Mouse (Mus musculus): ENCODE results near the gene Mup7. TPM values are rescaled to one million over a fixed set of nuclear protein-coding genes. Genes with fewer than 3 reads are reported as not detected.
"Not testable (repeated sequence)": the region's sequence is repeated elsewhere in the genome, so short reads cannot be mapped to it uniquely, and the experiment has no call there.

Mup7 gene
- not detected in 2 replicates for polyA plus RNA-seq (2012; rRNA removed)

DNA sequence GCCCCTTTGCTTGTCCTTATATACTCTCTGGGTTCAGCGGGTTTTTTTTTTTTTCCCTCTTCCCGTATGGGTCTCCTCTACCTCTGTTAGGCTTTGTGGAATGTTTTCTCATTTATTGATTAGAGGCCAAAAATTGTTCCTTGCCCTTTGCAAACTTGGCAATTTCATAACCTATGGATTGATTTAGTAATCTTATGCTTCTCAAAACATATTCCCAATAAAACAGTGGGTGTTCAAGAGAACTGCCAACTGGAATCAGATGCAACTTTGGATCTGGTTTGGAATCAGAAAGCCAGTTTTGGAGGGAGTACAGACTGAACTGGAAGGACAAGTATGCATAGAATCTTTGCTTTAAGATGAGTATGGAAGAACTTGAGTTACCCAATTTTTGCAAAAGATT, at the start of gene Mup7:
Gene Mup7, minus strand, starts transcription at position 101 of the 400 bp plus-strand sequence.
- DNase-seq (ENCODE audit: low read depth): not testable (repeated sequence)

DNA sequence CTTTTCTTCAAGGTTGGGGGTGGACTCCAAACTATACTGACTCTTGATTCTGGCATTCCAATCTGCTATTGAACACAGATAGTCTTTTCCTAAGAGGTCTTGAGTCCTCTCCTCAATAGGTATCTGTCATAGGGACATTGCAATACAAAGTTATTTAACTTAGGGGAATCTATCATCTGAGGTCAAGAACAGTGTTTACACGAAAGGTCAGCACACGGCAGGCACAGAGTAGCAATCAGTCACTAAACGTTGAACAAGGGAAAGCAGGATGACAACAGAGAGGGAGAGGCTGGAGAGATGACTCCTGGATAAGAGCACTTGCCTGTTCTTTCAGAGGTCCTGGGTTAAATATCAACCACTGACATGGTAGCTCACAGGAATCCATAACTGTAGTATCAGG, 9.6 kb upstream of the Mup7 start:
- DNase-seq (ENCODE audit: low read depth): not testable (repeated sequence)

DNA sequence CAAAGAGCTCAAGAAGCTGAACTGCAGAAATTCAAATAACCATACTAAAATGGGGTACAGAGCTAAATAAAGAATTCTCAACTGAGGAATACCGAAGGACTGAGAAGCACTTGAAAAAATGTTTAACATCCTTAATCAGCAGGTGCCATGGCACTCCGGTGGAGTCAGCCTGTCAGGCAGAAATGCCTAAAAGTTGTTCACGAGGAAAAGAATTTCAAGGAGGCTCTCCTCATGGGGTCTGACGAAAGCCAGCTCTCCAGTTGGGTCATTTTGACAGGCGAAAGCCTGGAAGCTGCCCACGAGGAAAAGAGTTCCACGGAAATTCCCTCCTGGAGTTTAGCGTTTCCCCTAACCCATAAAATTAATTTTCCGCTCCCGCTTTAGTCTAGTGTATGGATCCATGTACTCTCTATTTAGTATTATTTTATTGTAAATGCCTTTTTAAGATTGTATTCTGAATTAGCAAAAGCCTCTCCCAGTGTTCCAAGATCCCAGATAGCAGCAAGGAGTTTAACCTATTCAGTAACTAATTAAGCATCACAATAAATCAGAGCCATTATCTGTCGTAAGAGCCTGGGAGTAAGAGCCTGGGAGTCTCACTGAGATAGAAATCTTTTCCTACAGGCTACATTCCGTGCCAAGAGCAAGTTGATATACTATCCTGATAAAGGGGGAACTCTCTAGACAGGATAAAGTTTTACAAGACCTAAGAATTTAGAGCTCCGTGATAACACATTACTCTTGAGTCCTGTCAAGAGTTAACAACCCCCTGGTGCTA, 40.8 kb downstream of the Mup7 start:
- DNase-seq (ENCODE audit: low read depth): not testable (repeated sequence)

GRCm38 (mm10) chr4:60020141-60020540, 50.1 kb downstream of the Mup7 start:
- DNase-seq (ENCODE audit: low read depth): not testable (repeated sequence)

Other genes with a start within 250 kb of the Mup7 start
- gene Slc46a2, start 155.4 kb downstream of the Mup7 start, polyA plus RNA-seq (2012; rRNA removed): not detected in 2 replicates
- not detected in 2 replicates for gene Mup4, start 109.8 kb downstream of the Mup7 start, polyA plus RNA-seq (2012; rRNA removed)
- not detected in 2 replicates for gene Mup6, start 106.2 kb downstream of the Mup7 start, polyA plus RNA-seq (2012; rRNA removed)
- gene Mup2, start 83.8 kb upstream of the Mup7 start, polyA plus RNA-seq (2012; rRNA removed): not detected in 2 replicates
- not detected in 2 replicates for gene Mup8, start 152.1 kb upstream of the Mup7 start, polyA plus RNA-seq (2012; rRNA removed)